Mouse (Mus musculus) liver, postnatal 0 days (tissue): ENCODE data around the gene Ntan1. TPM values are rescaled to one million over a fixed set of nuclear protein-coding genes. Genes with fewer than 3 reads are reported as not detected.
"Not testable (repeated sequence)": the region's sequence is repeated elsewhere in the genome, so short reads cannot be mapped to it uniquely, and the experiment has no call there.

Experiments
- ATAC-seq: fragments of 200-750 bp; cut with Nextera tagmentation; 2 replicates; pipeline ENCODE4 v1.8.0; 2017; ENCODE audit warnings: mild to moderate bottlenecking, moderate library complexity
- DNase-seq: peaks from one replicate; pipeline ENCODE4 v3.0.0-alpha.2; 2016
- H3K27ac ChIP-seq: fragments of 300-500 bp; sonication (generic); 2 replicates; pipeline ENCODE4 v1.5.1; 2014; ENCODE audit warnings: antibody characterized with exemption, moderate library complexity, mild to moderate bottlenecking, low read depth
- H3K27me3 ChIP-seq: fragments of 300-500 bp; sonication (generic); 2 replicates; pipeline ENCODE4 v1.6.1; 2014; ENCODE audit warnings: low read length, control low read depth, mixed read lengths; ENCODE audit not compliant: insufficient read depth
- H3K36me3 ChIP-seq: fragments of 300-500 bp; sonication (generic); replicated peaks from 2 replicates; pipeline ENCODE4 v1.6.1; 2014; ENCODE audit warnings: mild to moderate bottlenecking, control low read depth, low read length, moderate library complexity, mixed read lengths; ENCODE audit not compliant: insufficient read depth
- H3K4me1 ChIP-seq: fragments of 300-500 bp; sonication (generic); 2 replicates; pipeline ENCODE4 v1.6.1; 2014; ENCODE audit warnings: antibody characterized with exemption, mild to moderate bottlenecking, control low read depth; ENCODE audit not compliant: insufficient read depth
- H3K4me2 ChIP-seq: fragments of 300-500 bp; sonication (generic); 2 replicates; pipeline ENCODE4 v1.6.1; 2014; ENCODE audit warnings: low read depth, mild to moderate bottlenecking, low read length, moderate library complexity, mixed read lengths
- H3K4me3 ChIP-seq: fragments of 300-500 bp; sonication (generic); 2 replicates; pipeline ENCODE4 v1.5.1; 2014; ENCODE audit warnings: low read depth, low read length
- H3K9ac ChIP-seq: fragments of 300-500 bp; sonication (generic); replicated peaks from 2 replicates; pipeline ENCODE4 v1.6.1; 2014; ENCODE audit warnings: mild to moderate bottlenecking, moderate library complexity
- H3K9me3 ChIP-seq: fragments of 300-500 bp; sonication (generic); 2 replicates; pipeline ENCODE4 v1.6.1; 2016; ENCODE audit warnings: mild to moderate bottlenecking, control low read depth, low read length, mixed read lengths
- CTCF ChIP-seq: sonication (generic); IDR thresholded peaks from 2 replicates; pipeline ENCODE4 v1.5.1; 2016; ENCODE audit warnings: antibody characterized with exemption, low read depth
- EP300 ChIP-seq: IDR thresholded peaks from 2 replicates; pipeline ENCODE4 v1.6.1; 2016; ENCODE audit warnings: antibody characterized with exemption, low read depth, mild to moderate bottlenecking
- WGBS: fragments of 180-500 bp; shearing (Covaris S2); extraction: QIAGEN DNeasy Blood & Tissue Kit; methylation state at CpG from one replicate; pipeline ENCODE4 v1.1.7; 2014; ENCODE audit not compliant: insufficient replicate concordance; 5-methylcytosine and 5-hydroxymethylcytosine counted together
- microRNA-seq: library from miRNA; unstranded; fragments of <30 nt; microRNA quantifications from one replicate; pipeline ENCODE4, GENCODE M21; 2016
- polyA plus RNA-seq: library from polyadenylated mRNA; unstranded; fragments of >200 nt; fragmentation: Nextera tagmentation; extraction: Ambion mirVana; gene quantifications from 2 replicates; pipeline ENCODE4 v1.2.1, GENCODE M21; 2015

Gene Ntan1
- polyA plus RNA-seq, 1 experiment from 2014 or later: 39.4 TPM

DNA sequence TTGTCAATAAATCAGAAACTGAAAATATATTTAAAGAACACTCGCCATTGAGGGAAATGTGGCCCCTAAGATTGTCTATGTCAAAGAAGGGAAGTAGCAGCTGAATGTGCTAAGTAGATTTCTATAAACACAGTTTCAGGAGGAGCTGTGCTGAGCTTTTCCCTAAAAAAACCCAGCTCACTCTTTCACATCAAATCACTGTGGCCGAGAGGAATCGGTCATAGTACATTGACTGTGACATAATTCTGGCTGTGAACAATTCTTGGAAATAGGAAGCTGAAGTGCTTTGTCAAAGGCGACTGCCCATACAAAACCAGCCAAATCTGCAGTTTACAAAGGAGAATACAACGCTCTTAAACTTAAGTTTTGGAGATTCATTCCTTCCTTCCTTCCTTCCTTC, 48.0 kb downstream of the Ntan1 start:
- Histone ChIP-seq H3K27ac (peak overlapping the region; percentile 26; the same call in 1 of the 2 replicates), H3K4me3 (no peak overlapping the region), H3K9me3 (no peaks in the 10 kb centered on the region), H3K4me2 (no peak overlapping the region), H3K27me3 (no peaks in the 10 kb centered on the region), H3K4me1 (0 out of 2 replicates have a peak, but pooled peaks cover 3% of the 10 kb centered on the region), H3K9ac (no peak overlapping the region), H3K36me3 (peaks cover 23% of the 10 kb centered on the region)
- ATAC-seq: peak; percentile 53; the same call in 1 of the 2 replicates
- DNase-seq: no peak
- WGBS: 38% methylated on average over 5 of the region's 5 CpGs
- no peak for TF ChIP-seq EP300
- TF ChIP-seq CTCF: no peak

DNA sequence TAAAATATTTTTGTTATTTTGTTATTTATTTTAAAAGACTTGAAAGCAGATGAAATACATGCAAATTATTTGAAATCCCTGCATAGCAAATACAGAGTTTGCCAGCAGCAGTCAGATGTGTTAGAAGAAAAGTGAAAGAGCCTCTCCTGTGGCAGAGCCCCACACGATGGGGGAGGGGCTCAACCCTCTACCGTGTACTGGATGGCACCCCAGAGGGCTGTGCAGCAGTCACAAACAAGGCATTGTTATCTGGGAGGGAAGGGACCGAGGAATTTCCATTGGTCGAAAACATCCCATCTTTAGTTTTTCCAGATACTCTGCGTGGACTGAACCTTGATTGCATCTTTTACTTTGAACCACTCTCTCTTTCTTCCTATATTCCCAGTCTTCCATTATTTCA, 48.8 kb downstream of the Ntan1 start:
- not testable (repeated sequence) for H3K27ac ChIP-seq, H3K9ac ChIP-seq, H3K4me3 ChIP-seq, ATAC-seq, H3K9me3 ChIP-seq, H3K4me1 ChIP-seq, DNase-seq, H3K27me3 ChIP-seq
- peaks cover 27% of the 10 kb centered on the region for H3K36me3 ChIP-seq
- 0 out of 2 replicates have a peak overlapping the region, but pooled peaks have one; percentile 32 for H3K4me2 ChIP-seq
- 59% methylated on average over 5 of the region's 5 CpGs for WGBS

DNA sequence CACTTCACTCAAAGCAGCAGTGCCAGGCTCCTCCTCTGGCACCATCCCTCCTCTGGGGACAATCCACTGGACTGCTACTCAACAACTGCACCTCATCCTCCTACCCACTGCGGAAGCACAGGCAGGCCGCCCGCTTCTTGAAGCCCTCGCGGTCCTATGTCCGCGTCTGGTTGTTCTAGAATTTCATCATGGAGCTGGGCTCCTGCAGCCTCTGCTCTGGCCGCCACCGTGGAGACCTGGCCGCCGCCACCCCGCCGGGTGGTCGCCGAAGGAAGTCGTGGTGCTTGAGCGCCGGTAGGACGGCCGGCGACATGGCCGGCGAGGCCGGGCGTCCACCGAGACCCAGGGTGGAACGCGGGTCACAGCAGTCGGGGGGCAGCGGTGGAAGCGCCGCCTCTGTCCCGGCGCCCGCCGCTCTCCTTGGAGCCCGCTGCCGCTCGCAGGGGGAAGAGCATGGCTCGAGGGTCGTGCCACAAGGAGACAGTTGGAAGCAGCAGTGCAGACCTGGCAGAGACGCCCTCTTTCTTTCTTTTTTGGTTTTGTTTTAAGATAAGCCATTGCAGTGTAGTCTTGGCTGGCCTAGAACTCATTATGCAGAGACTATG, 49.4 kb downstream of the Ntan1 start:
- Histone ChIP-seq H3K4me2 (peak overlapping the region; percentile 32; the same call in 1 of the 2 replicates), H3K9ac (no peak overlapping the region), H3K9me3 (no peaks in the 10 kb centered on the region), H3K27ac (no peak overlapping the region), H3K4me1 (0 out of 2 replicates have a peak, but pooled peaks cover 3% of the 10 kb centered on the region), H3K36me3 (peaks cover 27% of the 10 kb centered on the region), H3K27me3 (no peaks in the 10 kb centered on the region), H3K4me3 (no peak overlapping the region)
- 55% methylated on average over 42 of the region's 42 CpGs for WGBS
- DNase-seq (peak; percentile 15), ATAC-seq (peak; percentile 33; the same call in 1 of the 2 replicates)
- TF ChIP-seq EP300 (no peak), CTCF (no peak)

DNA sequence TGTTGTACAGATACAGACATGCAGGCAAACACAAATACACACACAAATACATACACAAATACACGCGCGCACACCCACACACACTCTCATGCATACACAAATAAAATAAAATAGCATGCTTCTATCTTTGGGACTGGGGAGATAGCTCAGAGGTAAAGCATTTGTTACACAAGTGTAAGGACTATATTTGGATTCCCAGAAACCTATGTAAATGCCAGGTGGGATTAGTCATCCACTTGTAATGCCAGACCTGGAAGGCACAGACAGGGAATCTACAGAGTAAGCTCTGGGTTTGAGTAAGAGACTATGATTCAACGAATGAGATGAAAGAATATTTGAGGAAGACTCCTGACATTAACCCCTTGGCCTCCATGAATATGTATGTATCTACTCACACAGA, 56.8 kb downstream of the Ntan1 start:
- Histone ChIP-seq H3K27me3 (no peaks in the 10 kb centered on the region), H3K4me3 (no peak overlapping the region), H3K27ac (no peak overlapping the region), H3K9me3 (no peaks in the 10 kb centered on the region), H3K36me3 (peaks cover 23% of the 10 kb centered on the region), H3K4me1 (no peaks in the 10 kb centered on the region), H3K9ac (no peak overlapping the region), H3K4me2 (no peak overlapping the region)
- 92% methylated on average over 4 of the region's 4 CpGs for WGBS
- DNase-seq (no peak), ATAC-seq (no peak)
- no peak for TF ChIP-seq EP300
- no peak for TF ChIP-seq CTCF

DNA sequence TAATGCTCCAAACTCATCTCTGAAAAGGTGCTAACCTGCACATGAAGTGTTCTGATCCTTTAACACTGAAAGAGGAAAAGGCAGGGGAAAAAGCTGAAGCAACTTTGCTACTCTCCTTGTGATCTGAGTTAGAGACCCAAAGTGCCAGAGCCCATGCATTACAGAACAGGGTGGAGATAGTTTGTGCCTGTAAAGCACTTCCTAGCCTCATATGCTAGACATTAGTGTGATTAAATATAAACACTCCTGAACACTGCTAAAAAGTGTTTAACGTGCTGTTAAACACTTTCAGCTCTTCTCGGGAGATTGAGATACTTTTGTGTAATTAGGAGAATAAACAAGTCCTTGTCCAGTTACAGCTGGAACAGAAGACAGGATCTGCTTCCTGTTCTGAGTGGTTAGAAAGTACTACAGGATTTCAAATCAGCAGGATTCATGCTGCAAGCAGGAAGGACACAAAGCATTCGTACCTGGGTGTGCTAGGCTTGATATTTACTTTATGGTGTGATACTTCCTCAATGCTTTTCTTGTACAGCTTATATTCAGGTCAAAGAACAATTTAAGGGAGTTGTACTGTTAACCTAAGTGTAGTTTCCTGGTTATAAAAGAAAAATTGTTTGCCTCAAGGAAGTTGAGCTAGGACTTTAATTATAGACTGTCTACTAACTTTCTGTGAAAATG, 64.6 kb downstream of the Ntan1 start:
- no peaks in the 10 kb centered on the region for H3K4me1 ChIP-seq
- TF ChIP-seq EP300 (no peak), CTCF (no peak)
- peaks cover 7% of the 10 kb centered on the region; the same call in 1 of the 2 replicates for H3K36me3 ChIP-seq
- ATAC-seq (no peak), DNase-seq (no peak)
- H3K9ac ChIP-seq: no peak overlapping the region
- no peaks in the 10 kb centered on the region for H3K27me3 ChIP-seq
- WGBS: 47% methylated on average over 3 of the region's 3 CpGs
- no peak overlapping the region for H3K4me3 ChIP-seq
- no peak overlapping the region for H3K4me2 ChIP-seq
- no peaks in the 10 kb centered on the region for H3K9me3 ChIP-seq
- no peak overlapping the region for H3K27ac ChIP-seq

Small RNA genes lying within 50 kb of the gene (microRNA-seq; reads per million reads assigned to microRNA genes)
- not detected for gene Gm27734

Other genes with a start within 250 kb of the Ntan1 start
- 13.6 and 13.8 TPM in 2 replicates for gene Parn, start 150.7 kb upstream of the Ntan1 start, polyA plus RNA-seq
- 21.3 and 23.1 TPM in 2 replicates for gene Bfar, start 147.0 kb upstream of the Ntan1 start, polyA plus RNA-seq
- 2.2 and 2.4 TPM in 2 replicates for gene 3110001I22Rik, start 146.9 kb upstream of the Ntan1 start, polyA plus RNA-seq
- not detected in 2 replicates for gene Pla2g10, start 87.9 kb upstream of the Ntan1 start, polyA plus RNA-seq
- gene Rrn3, start 38.1 kb upstream of the Ntan1 start, polyA plus RNA-seq: 13.9 and 15.3 TPM in 2 replicates
- gene Pdxdc1, start 84.3 kb downstream of the Ntan1 start, polyA plus RNA-seq: 24.7 and 27.5 TPM in 2 replicates
- gene Mpv17l, start 84.3 kb downstream of the Ntan1 start, polyA plus RNA-seq: 4.9 and 5.1 TPM in 2 replicates
- 0.12 TPM in 1 of 2 replicates, not detected in the other for gene 2900011O08Rik, start 167.8 kb downstream of the Ntan1 start, polyA plus RNA-seq
- 0.18 TPM in 1 of 2 replicates, not detected in the other for gene Ifitm7, start 168.0 kb downstream of the Ntan1 start, polyA plus RNA-seq